Mouse (Mus musculus) lung, postnatal 0 days (tissue): ENCODE measurements around the gene Gm20708. TPM values are rescaled to one million over a fixed set of nuclear protein-coding genes. Genes with fewer than 3 reads are reported as not detected.

ENCODE experiments used
- ATAC-seq: fragments of 200-750 bp; cut with Nextera tagmentation; 2 replicates; pipeline ENCODE4 v1.8.0; 2017; ENCODE audit warnings: moderate library complexity
- DNase-seq: peaks from one replicate; pipeline ENCODE4 v3.0.0-alpha.2; 2016; ENCODE audit warnings: low spot score
- H3K27ac ChIP-seq: fragments of 300-500 bp; sonication (generic); 2 replicates; pipeline ENCODE4 v1.5.1; 2014; ENCODE audit warnings: antibody characterized with exemption, mild to moderate bottlenecking, low read length, mixed read lengths
- H3K27me3 ChIP-seq: fragments of 300-500 bp; sonication (generic); replicated peaks from 2 replicates; pipeline ENCODE4 v1.6.1; 2014; ENCODE audit warnings: low read length, mixed read lengths; ENCODE audit not compliant: insufficient read depth
- H3K36me3 ChIP-seq: fragments of 300-500 bp; sonication (generic); 2 replicates; pipeline ENCODE4 v1.6.1; 2014; ENCODE audit warnings: low read length, mixed read lengths; ENCODE audit not compliant: insufficient read depth
- H3K4me1 ChIP-seq: fragments of 300-500 bp; sonication (generic); 2 replicates; pipeline ENCODE4 v1.6.1; 2014; ENCODE audit warnings: antibody characterized with exemption, low read depth, low read length, mixed read lengths; ENCODE audit not compliant: insufficient read depth
- H3K4me2 ChIP-seq: fragments of 300-500 bp; sonication (generic); replicated peaks from 2 replicates; pipeline ENCODE4 v1.6.1; 2014; ENCODE audit warnings: low read depth, mild to moderate bottlenecking, low read length, moderate library complexity, mixed read lengths
- H3K4me3 ChIP-seq: fragments of 300-500 bp; sonication (generic); 2 replicates; pipeline ENCODE4 v1.5.1; 2014; ENCODE audit warnings: low read depth, low read length
- H3K9ac ChIP-seq: fragments of 300-500 bp; sonication (generic); replicated peaks from 2 replicates; pipeline ENCODE4 v1.6.1; 2014; ENCODE audit warnings: low read depth, mild to moderate bottlenecking
- H3K9me3 ChIP-seq: fragments of 300-500 bp; sonication (generic); 2 replicates; pipeline ENCODE4 v1.6.1; 2016; ENCODE audit warnings: low read length, mixed read lengths
- CTCF ChIP-seq: IDR thresholded peaks from 2 replicates; pipeline ENCODE4 v1.5.1; 2016; ENCODE audit warnings: antibody characterized with exemption, mild to moderate bottlenecking
- EP300 ChIP-seq: IDR thresholded peaks from 2 replicates; pipeline ENCODE4 v1.6.1; 2016; ENCODE audit warnings: antibody characterized with exemption, mild to moderate bottlenecking, control low read depth
- WGBS: fragments of 180-500 bp; shearing (Covaris S2); extraction: QIAGEN DNeasy Blood & Tissue Kit; methylation state at CpG from one replicate; pipeline ENCODE4 v1.1.7; 2014; 5-methylcytosine and 5-hydroxymethylcytosine counted together
- polyA plus RNA-seq: library from polyadenylated mRNA; unstranded; fragments of >200 nt; fragmentation: Nextera tagmentation; extraction: Ambion mirVana; gene quantifications from 2 replicates; pipeline ENCODE4 v1.2.1, GENCODE M21; 2015

Gene Gm20708
- polyA plus RNA-seq, 1 experiment from 2014 or later = 0.27 TPM

- Histone ChIP-seq H3K4me2 (peak overlapping the region; percentile 87), H3K9me3 (no peaks in the 10 kb centered on the region), H3K4me3 (peak overlapping the region; percentile 57), H3K36me3 (no peaks in the 10 kb centered on the region), H3K4me1 (peaks cover 30% of the 10 kb centered on the region; the same call in 1 of the 2 replicates), H3K27me3 (no peaks in the 10 kb centered on the region), H3K27ac (peak overlapping the region; percentile 98), H3K9ac (peak overlapping the region; percentile 75)
- ATAC-seq = no peak
- no peak for TF ChIP-seq EP300
- DNase-seq = no peak
- under 1% methylated on average over 17 of the region's 17 CpGs for WGBS
Observed at GRCm38 (mm10) chr11:117780199-117780515, 29.3 kb upstream of the Gm20708 start.

DNA sequence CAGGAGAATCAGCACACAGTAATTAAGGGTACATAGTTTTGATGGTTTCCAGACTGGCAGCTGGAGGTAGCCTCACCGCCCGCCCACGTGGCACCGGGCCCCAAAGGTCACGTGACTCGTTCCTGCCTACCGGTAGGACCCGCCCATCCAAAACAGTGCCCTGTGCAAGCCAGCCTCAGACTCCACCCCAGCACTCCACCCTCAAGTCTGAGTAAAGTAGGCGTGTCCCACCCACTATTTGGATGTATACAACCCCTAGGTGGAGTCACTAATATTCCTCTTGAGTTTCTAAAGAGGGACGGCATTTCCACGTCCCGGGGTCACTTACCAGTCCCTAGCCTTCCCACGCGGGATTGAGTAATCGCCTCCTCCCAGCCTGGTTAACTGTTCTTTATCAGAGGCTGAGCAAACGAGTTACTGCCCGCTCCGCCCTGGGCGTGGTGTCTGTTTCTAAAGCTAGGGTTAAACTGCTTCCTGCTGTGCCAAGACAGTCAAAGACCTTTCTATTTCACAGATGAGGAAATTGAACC is 28.8 kb upstream of the Gm20708 start:
- peak; percentile 99 for DNase-seq
- H3K27ac ChIP-seq = peak overlapping the region; percentile 98
- H3K27me3 ChIP-seq = no peaks in the 10 kb centered on the region
- H3K4me1 ChIP-seq = peaks cover 30% of the 10 kb centered on the region; the same call in 1 of the 2 replicates
- peak overlapping the region; percentile 57 for H3K4me3 ChIP-seq
- H3K9ac ChIP-seq = peak overlapping the region; percentile 75
- TF ChIP-seq EP300 (peak; percentile 64; the same call in 1 of the 2 replicates), CTCF (peak; percentile 53)
- 2% methylated on average over 19 of the region's 19 CpGs for WGBS
- H3K4me2 ChIP-seq = peak overlapping the region; percentile 87
- no peaks in the 10 kb centered on the region for H3K9me3 ChIP-seq
- no peaks in the 10 kb centered on the region for H3K36me3 ChIP-seq
- peak; percentile 75 for ATAC-seq

DNA sequence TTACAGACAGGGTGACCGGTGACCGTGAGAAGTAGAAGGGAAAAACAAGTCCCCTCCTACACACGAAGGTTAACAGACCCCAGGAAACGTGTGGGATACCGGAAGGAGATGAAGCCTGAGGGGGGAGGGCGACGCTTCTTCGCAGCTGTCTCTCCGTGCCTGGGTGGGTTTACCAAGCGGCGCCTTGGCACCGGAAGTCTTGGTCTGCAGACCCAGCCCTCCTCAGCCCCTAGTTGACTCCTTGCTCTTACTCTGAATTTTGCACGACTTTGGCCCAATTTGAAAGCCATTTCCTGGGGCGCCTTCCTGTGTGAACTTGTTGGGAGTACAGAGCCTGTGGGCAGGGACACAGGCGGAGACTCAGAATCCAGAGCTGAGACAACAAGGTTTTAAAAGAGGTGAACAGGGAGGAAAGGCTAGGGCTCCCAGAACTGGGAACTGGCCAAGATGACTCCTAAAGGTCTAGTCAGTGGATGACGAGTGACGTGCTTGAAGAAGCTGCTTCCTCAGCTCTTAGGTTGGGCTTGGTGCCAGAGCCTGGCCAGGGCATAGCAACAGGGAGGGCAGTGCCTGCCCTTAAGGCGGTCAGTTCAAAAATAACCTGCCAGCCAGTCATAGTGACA is 28.2 kb upstream of the Gm20708 start:
- WGBS = 6% methylated on average over 18 of the region's 18 CpGs
- peak overlapping the region; percentile 87 for H3K4me2 ChIP-seq
- no peaks in the 10 kb centered on the region for H3K9me3 ChIP-seq
- H3K4me3 ChIP-seq = peak overlapping the region; percentile 57
- H3K27me3 ChIP-seq = no peaks in the 10 kb centered on the region
- no peaks in the 10 kb centered on the region for H3K36me3 ChIP-seq
- peaks cover 30% of the 10 kb centered on the region; the same call in 1 of the 2 replicates for H3K4me1 ChIP-seq
- ATAC-seq = peak; percentile 29
- DNase-seq = peak; percentile 92
- H3K27ac ChIP-seq = peak overlapping the region; percentile 98
- TF ChIP-seq CTCF (no peak), EP300 (peak; percentile 38; the same call in 1 of the 2 replicates)
- peak overlapping the region; percentile 36 for H3K9ac ChIP-seq

- Histone ChIP-seq H3K27ac (peak within 1 kb of the TSS; percentile 98), H3K4me3 (peak within 1 kb of the TSS; percentile 57), H3K36me3 (no peaks in the 10 kb centered on the region), H3K9me3 (no peaks in the 10 kb centered on the region), H3K4me1 (peaks cover 30% of the 10 kb centered on the region; the same call in 1 of the 2 replicates), H3K9ac (peak within 1 kb of the TSS; percentile 48), H3K27me3 (no peaks in the 10 kb centered on the region), H3K4me2 (peak within 1 kb of the TSS; percentile 87)
- peak; percentile 64 for DNase-seq
- TF ChIP-seq EP300 (no peak), CTCF (no peak)
- ATAC-seq = peak; percentile 2; the same call in 1 of the 2 replicates
- 36% methylated on average over 24 of the region's 24 CpGs for WGBS
Observed at GRCm38 (mm10) chr11:117781993-117782704, 27.3 kb upstream of the Gm20708 start, which contains the start of the genes Tmc8 and Tmc6. Gene Tmc8 (plus strand): TSS chr11:117782076. Gene Tmc6 (minus strand): TSS chr11:117782198.

DNA sequence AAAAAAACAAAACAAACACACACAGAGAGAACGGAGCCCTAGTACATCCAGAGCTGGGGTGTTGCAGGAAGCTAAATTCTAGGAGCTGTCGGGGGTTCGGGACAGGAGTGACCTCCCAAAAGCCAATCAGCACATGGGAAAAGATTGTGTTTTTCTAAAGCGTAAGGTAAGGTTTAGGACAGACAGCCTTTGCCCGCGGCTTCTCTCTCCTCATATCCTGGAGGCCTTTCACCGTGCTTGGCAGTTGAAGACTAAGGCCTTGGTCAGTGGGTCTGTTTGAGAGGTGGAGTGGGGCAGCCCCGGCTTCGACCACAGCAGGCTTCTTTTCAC is 26.8 kb upstream of the Gm20708 start:
- H3K27ac ChIP-seq = peak overlapping the region; percentile 98
- H3K9ac ChIP-seq = peak overlapping the region; percentile 48
- peaks cover 30% of the 10 kb centered on the region; the same call in 1 of the 2 replicates for H3K4me1 ChIP-seq
- peak overlapping the region; percentile 87 for H3K4me2 ChIP-seq
- H3K36me3 ChIP-seq = no peaks in the 10 kb centered on the region
- DNase-seq = no peak
- no peak for TF ChIP-seq EP300
- no peak for TF ChIP-seq CTCF
- H3K27me3 ChIP-seq = no peaks in the 10 kb centered on the region
- WGBS = 47% methylated on average over 9 of the region's 9 CpGs
- peak overlapping the region; percentile 28; the same call in 1 of the 2 replicates for H3K4me3 ChIP-seq
- ATAC-seq = no peak
- H3K9me3 ChIP-seq = no peaks in the 10 kb centered on the region

- H3K4me1 ChIP-seq = peaks cover 30% of the 10 kb centered on the region; the same call in 1 of the 2 replicates
- H3K27ac ChIP-seq = peak overlapping the region; percentile 98
- no peak for TF ChIP-seq EP300
- TF ChIP-seq CTCF = peak; percentile 64
- H3K4me2 ChIP-seq = peak overlapping the region; percentile 87
- H3K27me3 ChIP-seq = no peaks in the 10 kb centered on the region
- WGBS = 7% methylated on average over 30 of the region's 31 CpGs
- peak overlapping the region; percentile 28; the same call in 1 of the 2 replicates for H3K4me3 ChIP-seq
- H3K9me3 ChIP-seq = no peaks in the 10 kb centered on the region
- peak; percentile 69 for DNase-seq
- H3K36me3 ChIP-seq = no peaks in the 10 kb centered on the region
- no peak for ATAC-seq
- H3K9ac ChIP-seq = peak overlapping the region; percentile 48
Observed at GRCm38 (mm10) chr11:117783089-117783488, 26.4 kb upstream of the Gm20708 start.
